Mouse (Mus musculus) MEL (cell line): ENCODE results near the gene Tsc2. TPM values are rescaled to one million over a fixed set of nuclear protein-coding genes. Genes with fewer than 3 reads are reported as not detected.

Experiments
- DNase-seq: peaks from one replicate; pipeline ENCODE4 v3.0.0; 2011; ENCODE audit warnings: low read depth, low spot score
- H3K27ac ChIP-seq: 2 replicates; pipeline ENCODE4 v1.5.1; 2012; ENCODE audit warnings: low read depth, mild to moderate bottlenecking, control low read depth, low read length, moderate library complexity; ENCODE audit not compliant: control insufficient read depth
- H3K27me3 ChIP-seq, 2 experiments: fragments of 150-350 bp in 1 of 2; sonication (generic) in 1 of 2; 2 replicates each; pipeline ENCODE4 v1.6.1; 2012; ENCODE audit warnings: low read length in 2 of 2, mild to moderate bottlenecking in 2 of 2, improper control_type of control experiment in 1 of 2, moderate library complexity in 1 of 2; ENCODE audit not compliant: insufficient read depth in 2 of 2, control insufficient read depth in 1 of 2
- H3K36me3 ChIP-seq, 2 experiments: 2 replicates each; pipeline ENCODE4 v1.6.1; 2012 to 2014; ENCODE audit warnings: low read length in 2 of 2, improper control_type of control experiment in 1 of 2, inconsistent platforms in 1 of 2, mild to moderate bottlenecking in 1 of 2; ENCODE audit not compliant: insufficient read depth in 2 of 2, control insufficient read depth in 1 of 2
- H3K4me1 ChIP-seq, 2 experiments: fragments of 150-350 bp in 1 of 2; sonication (generic) in 1 of 2; 2 replicates each; pipeline ENCODE4 v1.6.1; 2012; ENCODE audit warnings: low read length in 2 of 2, improper control_type of control experiment in 1 of 2, mild to moderate bottlenecking in 1 of 2; ENCODE audit not compliant: insufficient read depth in 2 of 2, control insufficient read depth in 1 of 2
- H3K4me3 ChIP-seq, 2 experiments: fragments of 150-350 bp in 1 of 2; sonication (generic) in 1 of 2; 2 replicates each; pipeline ENCODE4 v1.5.1; 2012; ENCODE audit warnings: low read depth in 2 of 2, low read length in 2 of 2, mild to moderate bottlenecking in 2 of 2, moderate library complexity in 2 of 2, control low read depth in 1 of 2, improper control_type of control experiment in 1 of 2; ENCODE audit not compliant: control insufficient read depth in 1 of 2, insufficient read depth in 1 of 2
- H3K79me2 ChIP-seq: 2 replicates; pipeline ENCODE4 v1.6.1; 2012; ENCODE audit warnings: mild to moderate bottlenecking, low read length, moderate library complexity; ENCODE audit not compliant: control insufficient read depth, poor library complexity, insufficient read depth
- H3K9ac ChIP-seq: 2 replicates; pipeline ENCODE4 v1.6.1; 2012; ENCODE audit warnings: low read depth, mild to moderate bottlenecking, control low read depth, low read length, moderate library complexity; ENCODE audit not compliant: control insufficient read depth, poor library complexity, severe bottlenecking
- H3K9me3 ChIP-seq: fragments of 150-350 bp; sonication (generic); replicated peaks from 2 replicates; pipeline ENCODE4 v1.6.1; 2012; ENCODE audit warnings: mild to moderate bottlenecking, low read length, improper control_type of control experiment, moderate library complexity; ENCODE audit not compliant: insufficient read depth
- CTCF ChIP-seq, 3 experiments: IDR thresholded peaks in 2 of 3; conservative IDR thresholded peaks in 1 of 3; 2 replicates each; pipeline ENCODE4 v1.5.1; 2011 to 2012; ENCODE audit warnings: low read length in 3 of 3, low read depth in 2 of 3, mild to moderate bottlenecking in 2 of 3, improper control_type of control experiment in 1 of 3, inconsistent platforms in 1 of 3, mixed read lengths in 1 of 3, moderate library complexity in 1 of 3; ENCODE audit not compliant: control insufficient read depth in 1 of 3, insufficient read depth in 1 of 3, poor library complexity in 1 of 3, severe bottlenecking in 1 of 3
- E2F4 ChIP-seq: IDR thresholded peaks from 2 replicates; pipeline ENCODE4 v1.6.1; 2011; ENCODE audit warnings: low read depth, low read length, improper control_type of control experiment, borderline replicate concordance
- ELF1 ChIP-seq: IDR thresholded peaks from 2 replicates; pipeline ENCODE4 v1.6.1; 2014; ENCODE audit warnings: low read depth, mild to moderate bottlenecking, inconsistent platforms, low read length, improper control_type of control experiment, moderate library complexity
- EP300 ChIP-seq, 2 experiments: IDR thresholded peaks; 2 replicates each; pipeline ENCODE4 v1.6.1; 2011; ENCODE audit warnings: improper control_type of control experiment in 2 of 2, low read length in 2 of 2, low read depth in 1 of 2, mild to moderate bottlenecking in 1 of 2
- ETS1 ChIP-seq: IDR thresholded peaks from 2 replicates; pipeline ENCODE4 v1.6.1; 2012; ENCODE audit warnings: low read depth, mild to moderate bottlenecking, inconsistent platforms, low read length, improper control_type of control experiment, moderate library complexity
- HCFC1 ChIP-seq: IDR thresholded peaks from 2 replicates; pipeline ENCODE4 v1.6.1; 2012; ENCODE audit warnings: low read depth, mild to moderate bottlenecking, inconsistent platforms, low read length, improper control_type of control experiment, moderate library complexity
- KAT2A ChIP-seq: conservative IDR thresholded peaks from 2 replicates; pipeline ENCODE4 v1.6.1; 2012; ENCODE audit warnings: low read depth, low read length, improper control_type of control experiment, inconsistent platforms
- MAFK ChIP-seq: IDR thresholded peaks from 2 replicates; pipeline ENCODE4 v1.6.1; 2011; ENCODE audit warnings: low read depth, mild to moderate bottlenecking, low read length, improper control_type of control experiment, borderline replicate concordance
- MAX ChIP-seq: IDR thresholded peaks from 2 replicates; pipeline ENCODE4 v1.6.1; 2011; ENCODE audit warnings: low read length, improper control_type of control experiment
- MAZ ChIP-seq: IDR thresholded peaks from 2 replicates; pipeline ENCODE4 v1.6.1; 2012; ENCODE audit warnings: low read depth, mild to moderate bottlenecking, inconsistent platforms, low read length, improper control_type of control experiment
- MEF2A ChIP-seq: IDR thresholded peaks from 2 replicates; pipeline ENCODE4 v1.6.1; 2014; ENCODE audit warnings: low read depth, mild to moderate bottlenecking, inconsistent platforms, low read length, improper control_type of control experiment; ENCODE audit not compliant: poor library complexity, insufficient replicate concordance, severe bottlenecking; ENCODE audit errors: extremely low read depth
- MXI1 ChIP-seq: IDR thresholded peaks from 2 replicates; pipeline ENCODE4 v1.6.1; 2011; ENCODE audit warnings: mild to moderate bottlenecking, low read depth, low read length, improper control_type of control experiment
- MYC ChIP-seq: IDR thresholded peaks from 2 replicates; pipeline ENCODE4 v1.6.1; 2011; ENCODE audit warnings: low read depth, mild to moderate bottlenecking, low read length, improper control_type of control experiment, moderate library complexity
- NELFE ChIP-seq: IDR thresholded peaks from 2 replicates; pipeline ENCODE4 v1.6.1; 2011; ENCODE audit warnings: low read depth, low read length, improper control_type of control experiment
- NRF1 ChIP-seq: IDR thresholded peaks from 2 replicates; pipeline ENCODE4 v1.6.1; 2014; ENCODE audit warnings: low read depth, mild to moderate bottlenecking, inconsistent platforms, low read length, improper control_type of control experiment, moderate library complexity; ENCODE audit not compliant: poor library complexity, insufficient read depth, severe bottlenecking
- POLR2A ChIP-seq, 2 experiments: IDR thresholded peaks; 2 replicates each; pipeline ENCODE4 v1.6.1; 2011 to 2012; ENCODE audit warnings: low read length in 2 of 2, mild to moderate bottlenecking in 2 of 2, control low read depth in 1 of 2, improper control_type of control experiment in 1 of 2, low read depth in 1 of 2, moderate library complexity in 1 of 2; ENCODE audit not compliant: control insufficient read depth in 1 of 2, insufficient read depth in 1 of 2, poor library complexity in 1 of 2
- POLR2AphosphoS2 ChIP-seq: IDR thresholded peaks from 2 replicates; pipeline ENCODE4 v1.6.1; 2011; ENCODE audit warnings: low read length, improper control_type of control experiment
- RAD21 ChIP-seq: IDR thresholded peaks from 2 replicates; pipeline ENCODE4 v1.6.1; 2011; ENCODE audit warnings: mild to moderate bottlenecking, low read depth, low read length, improper control_type of control experiment
- SIN3A ChIP-seq: IDR thresholded peaks from 2 replicates; pipeline ENCODE4 v1.6.1; 2012; ENCODE audit warnings: low read length, improper control_type of control experiment, inconsistent platforms
- TBP ChIP-seq: IDR thresholded peaks from 2 replicates; pipeline ENCODE4 v1.8.0; 2011; ENCODE audit warnings: low read depth, low read length, improper control_type of control experiment
- TCF12 ChIP-seq: IDR thresholded peaks from 2 replicates; pipeline ENCODE4 v1.6.1; 2014; ENCODE audit warnings: low read depth, mild to moderate bottlenecking, inconsistent platforms, low read length, improper control_type of control experiment, moderate library complexity
- UBTF ChIP-seq: IDR thresholded peaks from 2 replicates; pipeline ENCODE4 v1.6.1; 2012; ENCODE audit warnings: low read depth, mild to moderate bottlenecking, inconsistent platforms, low read length, improper control_type of control experiment, moderate library complexity, borderline replicate concordance; ENCODE audit not compliant: insufficient read depth
- ZKSCAN1 ChIP-seq: IDR thresholded peaks from 2 replicates; pipeline ENCODE4 v1.6.1; 2012; ENCODE audit warnings: low read depth, mild to moderate bottlenecking, inconsistent platforms, low read length, improper control_type of control experiment, moderate library complexity
- ZMIZ1 ChIP-seq: IDR thresholded peaks from 2 replicates; pipeline ENCODE4 v1.6.1; 2012; ENCODE audit warnings: low read depth, mild to moderate bottlenecking, inconsistent platforms, low read length, improper control_type of control experiment, moderate library complexity
- polyA plus RNA-seq, 2 experiments: library from polyadenylated mRNA; stranded (reverse) in 1 of 2; unstranded in 1 of 2; fragments of >175 nt in 1 of 2; fragments of >200 nt in 1 of 2; gene quantifications; 2 replicates each; pipeline versions ENCODE4 v1.2.1 to v1.2.4; 2012; ENCODE audit warnings: low replicate concordance in 2 of 2, low read depth in 1 of 2; ENCODE audit not compliant: insufficient read length in 2 of 2, insufficient read depth in 1 of 2, missing spikeins in 1 of 2
- total RNA-seq: library from RNA; depleted of rRNA; stranded (reverse); fragments of 300-350 nt; gene quantifications from 2 replicates; pipeline ENCODE4 v1.2.3, GENCODE M21; 2012; rRNA removed

Gene Tsc2
- total RNA-seq = 44.0 and 48.8 TPM in 2 replicates
- 10 to 100 TPM in 1 of 2 experiments, not detected in 1; 99.2 TPM for polyA plus RNA-seq

- peaks cover 3 to 5% of the 10 kb centered on the region in 2 experiments; a peak in 3 of 4 replicates for H3K36me3 ChIP-seq
- peak within 1 kb of the TSS; percentile 72 for H3K9ac ChIP-seq
- H3K4me3 ChIP-seq = peak within 1 kb of the TSS; percentile 70 to 72
- no peaks in the 10 kb centered on the region for H3K27me3 ChIP-seq
- H3K4me1 ChIP-seq = peaks cover 9 to 11% of the 10 kb centered on the region in 2 experiments
- H3K27ac ChIP-seq = peak within 1 kb of the TSS; percentile 73
- DNase-seq = peak; percentile 96
- no peaks in the 10 kb centered on the region for H3K9me3 ChIP-seq
- TF ChIP-seq KAT2A (peak; percentile 88; the same call in 1 of the 2 replicates), UBTF (no peak), EP300 (IDR thresholded peaks at IDR 0.05; ENCODE audit: low read depth in 1 of 2, low read length in 2 of 2) (no peak), TBP (peak; percentile 76), E2F4 (0 out of 2 replicates have a peak, but pooled peaks have one; percentile 1), ZMIZ1 (peak; percentile 66; the same call in 1 of the 2 replicates), HCFC1 (peak; percentile 98), RAD21 (no peak), POLR2AphosphoS2 (peak; percentile 38; the same call in 1 of the 2 replicates), CTCF (IDR thresholded peaks at IDR 0.05 in 2 of 3, conservative IDR thresholded peaks at IDR 0.05 in 1 of 3; ENCODE audit: control insufficient read depth in 1 of 3, insufficient read depth in 1 of 3, low read depth in 2 of 3, low read length in 3 of 3, poor library complexity in 1 of 3, severe bottlenecking in 1 of 3) (no peak), NELFE (peak; percentile 81), SIN3A (peak; percentile 97), MEF2A (no peak), MAZ (peak; percentile 94; the same call in 1 of the 2 replicates), POLR2A (IDR thresholded peaks at IDR 0.05; ENCODE audit: control insufficient read depth in 1 of 2, insufficient read depth in 1 of 2, low read depth in 1 of 2, low read length in 2 of 2, poor library complexity in 1 of 2) (peak; percentile 93 to 95), ELF1 (peak; percentile 85), TCF12 (peak; percentile 64), MYC (peak; percentile 67; the same call in 1 of the 2 replicates), MAX (peak; percentile 48), ETS1 (peak; percentile 23; the same call in 1 of the 2 replicates), MXI1 (peak; percentile 95), MAFK (no peak), ZKSCAN1 (no peak), NRF1 (peak; percentile 66)
- H3K79me2 ChIP-seq = peaks cover 8% of the 10 kb centered on the region
Measured at GRCm38 (mm10) chr17:24632167-24632812, at the start of gene Tsc2, which contains the start of gene Nthl1. Gene Tsc2 (minus strand): TSS chr17:24632630. Gene Nthl1 (plus strand): TSS chr17:24632680.
